Mouse (Mus musculus) large intestine, adult 2 months (tissue): ENCODE results near the gene Rimkla. TPM values are rescaled to one million over a fixed set of nuclear protein-coding genes. Genes with fewer than 3 reads are reported as not detected.

ENCODE experiments used
- DNase-seq: peaks from one replicate; pipeline ENCODE4 v3.0.0-alpha.2; 2012; ENCODE audit warnings: low read depth, low spot score
- WGBS: fragments of 180-500 bp; shearing (Covaris S2); methylation state at CpG from one replicate; pipeline ENCODE4 v1.1.7; 2018; 5-methylcytosine and 5-hydroxymethylcytosine counted together
- polyA plus RNA-seq: library from polyadenylated mRNA; depleted of rRNA; stranded (reverse); fragments of >200 nt; gene quantifications from 2 replicates; pipeline ENCODE4 v1.2.3, GENCODE M21; 2012; rRNA removed

Rimkla gene
- polyA plus RNA-seq, 1 experiment: 0.14 TPM

GRCm38 (mm10) chr4:119425077-119425476, 67.4 kb downstream of the Rimkla start:
- 89% methylated on average over 2 of the region's 2 CpGs for WGBS
- no peak for DNase-seq

GRCm38 (mm10) chr4:119422294-119422964, 70.0 kb downstream of the Rimkla start, which contains the start of the genes Ppcs and Zmynd12:
Gene Ppcs (minus strand): TSS chr4:119422420.
Gene Zmynd12 (plus strand): TSS chr4:119422814.
- no peak for DNase-seq
- under 1% methylated on average over 52 of the region's 52 CpGs for WGBS

- under 1% methylated on average over 31 of the region's 31 CpGs for WGBS
- no peak for DNase-seq
These were observed 70.5 kb downstream of the Rimkla start for GRCm38 (mm10) chr4:119421921-119422293.

GRCm38 (mm10) chr4:119421191-119421590, 71.2 kb downstream of the Rimkla start:
- no peak for DNase-seq
- 16% methylated on average over 3 of the region's 3 CpGs for WGBS

- no peak for DNase-seq
- 78% methylated on average over 3 of the region's 3 CpGs for WGBS
These were observed 74.5 kb downstream of the Rimkla start for GRCm38 (mm10) chr4:119417894-119418293.

- 33% methylated on average over 3 of the region's 3 CpGs for WGBS
These were observed 75.2 kb downstream of the Rimkla start for GRCm38 (mm10) chr4:119417270-119417669.

More at GRCm38 (mm10) chr4:119417270-119417669, 75.2 kb downstream of the Rimkla start:
- DNase-seq: no peak

Other genes starting within 250 kb of the Rimkla start
- gene Cldn19, start 237.2 kb downstream of the Rimkla start, polyA plus RNA-seq: not detected in 2 replicates
- gene Ybx1, start 198.0 kb downstream of the Rimkla start, polyA plus RNA-seq: 218 and 233 TPM in 2 replicates
- gene Ppih, start 172.1 kb downstream of the Rimkla start, polyA plus RNA-seq: 24.5 and 25.4 TPM in 2 replicates
- 0.11 and 0.14 TPM in 2 replicates for gene Ccdc30, start 77.1 kb downstream of the Rimkla start, polyA plus RNA-seq
- 16.4 and 25.5 TPM in 2 replicates for gene Ppcs, start 70.2 kb downstream of the Rimkla start, polyA plus RNA-seq
- gene Zmynd12, start 69.8 kb downstream of the Rimkla start, polyA plus RNA-seq: 0.07 and 0.20 TPM in 2 replicates
- gene Foxj3, start 44.4 kb upstream of the Rimkla start, polyA plus RNA-seq: 7.7 and 16.1 TPM in 2 replicates
- 1.6 and 2.4 TPM in 2 replicates for gene Frg2f1, start 46.9 kb upstream of the Rimkla start, polyA plus RNA-seq
- 1,587 and 1,717 TPM in 2 replicates for gene Guca2a, start 145.1 kb upstream of the Rimkla start, polyA plus RNA-seq
- gene Guca2b, start 166.3 kb upstream of the Rimkla start, polyA plus RNA-seq: 722 and 1,616 TPM in 2 replicates
- 4.4 and 5.4 TPM in 2 replicates for gene Hivep3, start 241.2 kb upstream of the Rimkla start, polyA plus RNA-seq